Mouse (Mus musculus): Measurements from ENCODE around the gene Prmt7. TPM values are rescaled to one million over a fixed set of nuclear protein-coding genes. Genes with fewer than 3 reads are reported as not detected.
"Not testable (repeated sequence)": the region's sequence is repeated elsewhere in the genome, so short reads cannot be mapped to it uniquely, and the experiment has no call there.

Prmt7 gene
- total RNA-seq (2017): 9.3 to 14.4 TPM (median 10.9 TPM) in 3 replicates

- ATAC-seq (replicated peaks; ENCODE audit: insufficient number of reproducible peaks, low FRiP score, low TSS enrichment, poor library complexity, severe bottlenecking): peak; percentile 98
These were observed at the start of gene Prmt7, which contains the start of gene Slc7a6os for GRCm38 (mm10) chr8:106210821-106211345. Gene Prmt7, plus strand, starts transcription at chr8:106210936. Gene Slc7a6os, minus strand, starts transcription at chr8:106210935.

GRCm38 (mm10) chr8:106163251-106163650, 47.5 kb upstream of the Prmt7 start:
- ATAC-seq (replicated peaks; ENCODE audit: insufficient number of reproducible peaks, low FRiP score, low TSS enrichment, poor library complexity, severe bottlenecking): no peak

GRCm38 (mm10) chr8:106165460-106165859, 45.3 kb upstream of the Prmt7 start:
- ATAC-seq (replicated peaks; ENCODE audit: insufficient number of reproducible peaks, low FRiP score, low TSS enrichment, poor library complexity, severe bottlenecking): peak; percentile 57

GRCm38 (mm10) chr8:106168356-106169016, 42.2 kb upstream of the Prmt7 start, which contains the start of gene Slc7a6:
Gene Slc7a6, plus strand, starts transcription at chr8:106168857.
- peak; percentile 58 for ATAC-seq (replicated peaks; ENCODE audit: insufficient number of reproducible peaks, low FRiP score, low TSS enrichment, poor library complexity, severe bottlenecking)

- ATAC-seq (replicated peaks; ENCODE audit: insufficient number of reproducible peaks, low FRiP score, low TSS enrichment, poor library complexity, severe bottlenecking): peak; percentile 46
These were observed 41.5 kb upstream of the Prmt7 start for GRCm38 (mm10) chr8:106169017-106169933.

GRCm38 (mm10) chr8:106169934-106170480, 40.7 kb upstream of the Prmt7 start:
- ATAC-seq (replicated peaks; ENCODE audit: insufficient number of reproducible peaks, low FRiP score, low TSS enrichment, poor library complexity, severe bottlenecking): no peak

- no peak for ATAC-seq (replicated peaks; ENCODE audit: insufficient number of reproducible peaks, low FRiP score, low TSS enrichment, poor library complexity, severe bottlenecking)
These were observed 37.2 kb upstream of the Prmt7 start for GRCm38 (mm10) chr8:106173566-106173965.

GRCm38 (mm10) chr8:106176891-106177290, 33.8 kb upstream of the Prmt7 start:
- ATAC-seq (replicated peaks; ENCODE audit: insufficient number of reproducible peaks, low FRiP score, low TSS enrichment, poor library complexity, severe bottlenecking): no peak

GRCm38 (mm10) chr8:106177594-106177993, 33.1 kb upstream of the Prmt7 start:
- ATAC-seq (replicated peaks; ENCODE audit: insufficient number of reproducible peaks, low FRiP score, low TSS enrichment, poor library complexity, severe bottlenecking): no peak

GRCm38 (mm10) chr8:106178428-106178827, 32.3 kb upstream of the Prmt7 start:
- ATAC-seq (replicated peaks; ENCODE audit: insufficient number of reproducible peaks, low FRiP score, low TSS enrichment, poor library complexity, severe bottlenecking): no peak

GRCm38 (mm10) chr8:106185628-106186270, 25.0 kb upstream of the Prmt7 start:
- no peak for ATAC-seq (replicated peaks; ENCODE audit: insufficient number of reproducible peaks, low FRiP score, low TSS enrichment, poor library complexity, severe bottlenecking)

GRCm38 (mm10) chr8:106186394-106186793, 24.3 kb upstream of the Prmt7 start:
- ATAC-seq (replicated peaks; ENCODE audit: insufficient number of reproducible peaks, low FRiP score, low TSS enrichment, poor library complexity, severe bottlenecking): no peak

- no peak for ATAC-seq (replicated peaks; ENCODE audit: insufficient number of reproducible peaks, low FRiP score, low TSS enrichment, poor library complexity, severe bottlenecking)
These were observed 21.6 kb upstream of the Prmt7 start for GRCm38 (mm10) chr8:106189162-106189561.

- no peak for ATAC-seq (replicated peaks; ENCODE audit: insufficient number of reproducible peaks, low FRiP score, low TSS enrichment, poor library complexity, severe bottlenecking)
These were observed 19.1 kb upstream of the Prmt7 start for GRCm38 (mm10) chr8:106191639-106192038.

- ATAC-seq (replicated peaks; ENCODE audit: insufficient number of reproducible peaks, low FRiP score, low TSS enrichment, poor library complexity, severe bottlenecking): no peak
These were observed 17.6 kb upstream of the Prmt7 start for GRCm38 (mm10) chr8:106193162-106193561.

GRCm38 (mm10) chr8:106194062-106194461, 16.7 kb upstream of the Prmt7 start:
- ATAC-seq (replicated peaks; ENCODE audit: insufficient number of reproducible peaks, low FRiP score, low TSS enrichment, poor library complexity, severe bottlenecking): no peak

GRCm38 (mm10) chr8:106198741-106199140, 12.0 kb upstream of the Prmt7 start:
- ATAC-seq (replicated peaks; ENCODE audit: insufficient number of reproducible peaks, low FRiP score, low TSS enrichment, poor library complexity, severe bottlenecking): peak; percentile 49; the same call in 1 of the 2 replicates

- not testable (repeated sequence) for ATAC-seq (replicated peaks; ENCODE audit: insufficient number of reproducible peaks, low FRiP score, low TSS enrichment, poor library complexity, severe bottlenecking)
These were observed 11.1 kb upstream of the Prmt7 start for GRCm38 (mm10) chr8:106199596-106199995.
